Mouse (Mus musculus): ENCODE measurements around the gene Zfp277. TPM values are rescaled to one million over a fixed set of nuclear protein-coding genes. Genes with fewer than 3 reads are reported as not detected.

Gene Zfp277
- polyA plus RNA-seq, 1 experiment = 2.2 TPM

DNA sequence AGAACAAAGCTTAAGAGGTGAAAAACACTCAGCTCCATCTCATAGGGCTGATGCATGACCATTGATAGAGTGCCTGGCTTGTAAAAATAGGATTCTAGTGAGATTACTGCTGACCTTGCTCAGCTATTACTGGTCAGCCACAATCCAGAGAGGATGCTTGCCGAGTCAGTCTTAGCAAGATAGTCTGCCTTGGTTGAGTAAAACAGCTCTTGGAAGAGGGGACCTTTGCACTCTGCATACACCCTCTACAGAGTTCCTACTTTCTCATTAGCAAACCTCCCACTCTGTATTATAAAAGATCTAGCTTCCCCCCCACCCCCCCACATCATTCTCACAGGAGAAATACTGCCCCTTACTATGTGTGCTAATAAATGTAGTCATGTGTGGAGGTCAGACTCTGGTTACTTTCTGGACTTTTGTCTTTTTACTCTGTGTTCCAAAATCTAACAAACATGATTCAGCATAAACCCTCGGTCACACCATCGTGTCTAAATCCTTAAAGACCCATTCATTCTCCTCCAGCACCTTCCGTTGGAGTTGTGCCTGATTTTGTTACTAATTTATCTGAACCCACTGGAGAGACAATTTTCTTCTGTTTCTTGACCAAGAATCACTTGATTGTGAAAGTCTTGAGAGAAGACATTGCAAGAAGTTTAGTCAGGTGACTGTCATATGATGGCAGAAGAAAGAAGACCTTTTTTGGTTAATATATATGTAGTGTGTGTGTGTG is 164.9 kb downstream of the Zfp277 start:
- Histone ChIP-seq H3K4me1 (ENCODE audit: control insufficient read depth, insufficient read depth, insufficient read length, low read length) (no peaks in the 10 kb centered on the region), H3K27ac (ENCODE audit: insufficient read depth, low read depth, low read length) (no peak overlapping the region), H3K36me3 (ENCODE audit: control insufficient read depth, insufficient read depth, low read length) (no peaks in the 10 kb centered on the region), H3K27me3 (ENCODE audit: control insufficient read depth, insufficient read depth, low read length) (no peaks in the 10 kb centered on the region), H3K4me3 (ENCODE audit: low read depth, low read length) (no peak overlapping the region)
- WGBS = 84% methylated on average over 4 of the region's 4 CpGs
- TF ChIP-seq POLR2A (IDR thresholded peaks at IDR 0.05; ENCODE audit: low read depth, low read length) (no peak), CTCF (IDR thresholded peaks at IDR 0.05; ENCODE audit: extremely low read depth, insufficient read length, insufficient replicate concordance, low read depth, low read length) (no peak)

GRCm38 (mm10) chr12:40277581-40277980 is 168.1 kb downstream of the Zfp277 start:
- WGBS = 85% methylated on average over 3 of the region's 3 CpGs
- Histone ChIP-seq H3K27ac (ENCODE audit: insufficient read depth, low read depth, low read length) (no peak overlapping the region), H3K4me1 (ENCODE audit: control insufficient read depth, insufficient read depth, insufficient read length, low read length) (no peaks in the 10 kb centered on the region), H3K36me3 (ENCODE audit: control insufficient read depth, insufficient read depth, low read length) (no peaks in the 10 kb centered on the region), H3K4me3 (ENCODE audit: low read depth, low read length) (no peak overlapping the region), H3K27me3 (ENCODE audit: control insufficient read depth, insufficient read depth, low read length) (no peaks in the 10 kb centered on the region)
- TF ChIP-seq POLR2A (IDR thresholded peaks at IDR 0.05; ENCODE audit: low read depth, low read length) = no peak
- TF ChIP-seq CTCF (IDR thresholded peaks at IDR 0.05; ENCODE audit: extremely low read depth, insufficient read length, insufficient replicate concordance, low read depth, low read length) = no peak

- Histone ChIP-seq H3K27ac (ENCODE audit: insufficient read depth, low read depth, low read length) (no peak overlapping the region), H3K4me3 (ENCODE audit: low read depth, low read length) (no peak overlapping the region), H3K4me1 (ENCODE audit: control insufficient read depth, insufficient read depth, insufficient read length, low read length) (no peaks in the 10 kb centered on the region), H3K36me3 (ENCODE audit: control insufficient read depth, insufficient read depth, low read length) (no peaks in the 10 kb centered on the region), H3K27me3 (ENCODE audit: control insufficient read depth, insufficient read depth, low read length) (no peaks in the 10 kb centered on the region)
- TF ChIP-seq CTCF (IDR thresholded peaks at IDR 0.05; ENCODE audit: extremely low read depth, insufficient read length, insufficient replicate concordance, low read depth, low read length) (no peak), POLR2A (IDR thresholded peaks at IDR 0.05; ENCODE audit: low read depth, low read length) (no peak)
Measured at GRCm38 (mm10) chr12:40274931-40275330, 170.8 kb downstream of the Zfp277 start.

DNA sequence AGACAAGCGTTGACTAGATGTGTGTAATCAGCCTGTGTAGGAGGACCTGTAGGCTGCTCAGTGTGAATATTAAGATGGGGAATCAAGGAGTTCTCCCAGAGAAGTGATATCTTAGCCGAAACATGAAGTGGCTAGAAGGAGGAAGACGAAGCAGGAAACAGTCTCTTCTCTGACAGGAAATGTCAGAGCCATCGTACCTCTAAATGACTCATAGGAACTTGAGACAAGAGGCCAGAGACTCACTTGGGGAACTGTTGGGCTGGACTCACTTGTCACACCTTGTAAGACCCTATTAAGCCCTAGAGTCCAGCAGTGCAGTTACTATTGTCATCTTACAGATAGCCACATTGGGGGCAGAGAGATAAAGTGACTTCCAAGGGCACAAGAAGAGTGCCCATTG is 172.4 kb downstream of the Zfp277 start:
- Histone ChIP-seq H3K27me3 (ENCODE audit: control insufficient read depth, insufficient read depth, low read length) (no peaks in the 10 kb centered on the region), H3K36me3 (ENCODE audit: control insufficient read depth, insufficient read depth, low read length) (no peaks in the 10 kb centered on the region), H3K27ac (ENCODE audit: insufficient read depth, low read depth, low read length) (no peak overlapping the region), H3K4me1 (ENCODE audit: control insufficient read depth, insufficient read depth, insufficient read length, low read length) (no peaks in the 10 kb centered on the region), H3K4me3 (ENCODE audit: low read depth, low read length) (no peak overlapping the region)
- WGBS = 78% methylated on average over 4 of the region's 4 CpGs
- TF ChIP-seq POLR2A (IDR thresholded peaks at IDR 0.05; ENCODE audit: low read depth, low read length) = no peak
- TF ChIP-seq CTCF (IDR thresholded peaks at IDR 0.05; ENCODE audit: extremely low read depth, insufficient read length, insufficient replicate concordance, low read depth, low read length) = no peak

GRCm38 (mm10) chr12:40272710-40273109 is 173.0 kb downstream of the Zfp277 start:
- no peak overlapping the region for H3K4me3 ChIP-seq (ENCODE audit: low read depth, low read length)
- H3K27ac ChIP-seq (ENCODE audit: insufficient read depth, low read depth, low read length) = no peak overlapping the region
- TF ChIP-seq POLR2A (IDR thresholded peaks at IDR 0.05; ENCODE audit: low read depth, low read length) = no peak
- no peak for TF ChIP-seq CTCF (IDR thresholded peaks at IDR 0.05; ENCODE audit: extremely low read depth, insufficient read length, insufficient replicate concordance, low read depth, low read length)
- no peaks in the 10 kb centered on the region for H3K27me3 ChIP-seq (ENCODE audit: control insufficient read depth, insufficient read depth, low read length)
- WGBS = 65% methylated on average over 4 of the region's 4 CpGs
- no peaks in the 10 kb centered on the region for H3K4me1 ChIP-seq (ENCODE audit: control insufficient read depth, insufficient read depth, insufficient read length, low read length)
- H3K36me3 ChIP-seq (ENCODE audit: control insufficient read depth, insufficient read depth, low read length) = no peaks in the 10 kb centered on the region

- no peaks in the 10 kb centered on the region for H3K27me3 ChIP-seq (ENCODE audit: control insufficient read depth, insufficient read depth, low read length)
- TF ChIP-seq POLR2A (IDR thresholded peaks at IDR 0.05; ENCODE audit: low read depth, low read length) (no peak), CTCF (IDR thresholded peaks at IDR 0.05; ENCODE audit: extremely low read depth, insufficient read length, insufficient replicate concordance, low read depth, low read length) (no peak)
- H3K36me3 ChIP-seq (ENCODE audit: control insufficient read depth, insufficient read depth, low read length) = no peaks in the 10 kb centered on the region
- H3K4me1 ChIP-seq (ENCODE audit: control insufficient read depth, insufficient read depth, insufficient read length, low read length) = no peaks in the 10 kb centered on the region
- no peak overlapping the region for H3K27ac ChIP-seq (ENCODE audit: insufficient read depth, low read depth, low read length)
- 67% methylated on average over 2 of the region's 2 CpGs for WGBS
- H3K4me3 ChIP-seq (ENCODE audit: low read depth, low read length) = no peak overlapping the region
Measured at GRCm38 (mm10) chr12:40268313-40268712, 177.4 kb downstream of the Zfp277 start.

Other genes with a start within 250 kb of the Zfp277 start
- gene Lsmem1, start 246.4 kb downstream of the Zfp277 start, polyA plus RNA-seq (2012; rRNA removed) = not detected in 2 replicates
- 29.1 and 131 TPM in 2 replicates for gene Ifrd1, start 197.4 kb downstream of the Zfp277 start, polyA plus RNA-seq (2012; rRNA removed)
- 0.77 and 0.94 TPM in 2 replicates for gene Dock4, start 50 bp upstream of the Zfp277 start, polyA plus RNA-seq (2012; rRNA removed)

All from small intestine, adult 2 months (tissue).